Mouse (Mus musculus) liver, embryonic 16.5 days (tissue): ENCODE results near the gene 1700001O22Rik. TPM values are rescaled to one million over a fixed set of nuclear protein-coding genes. Genes with fewer than 3 reads are reported as not detected.

Source experiments
- ATAC-seq: fragments of 200-750 bp; cut with Nextera tagmentation; 2 replicates; pipeline ENCODE4 v1.8.0; 2017; ENCODE audit warnings: low read depth, mild to moderate bottlenecking, moderate number of reproducible peaks, moderate library complexity
- H3K27ac ChIP-seq: fragments of 300-500 bp; sonication (generic); 2 replicates; pipeline ENCODE4 v1.5.1; 2014; ENCODE audit warnings: mild to moderate bottlenecking, low read length
- H3K27me3 ChIP-seq: fragments of 300-500 bp; sonication (generic); 2 replicates; pipeline ENCODE4 v1.6.1; 2014; ENCODE audit warnings: low read depth, low read length, mixed read lengths; ENCODE audit not compliant: control insufficient read depth, insufficient read depth
- H3K36me3 ChIP-seq: fragments of 300-500 bp; sonication (generic); 2 replicates; pipeline ENCODE4 v1.6.1; 2014; ENCODE audit warnings: mild to moderate bottlenecking; ENCODE audit not compliant: control insufficient read depth, insufficient read depth
- H3K4me1 ChIP-seq: fragments of 300-500 bp; sonication (generic); 2 replicates; pipeline ENCODE4 v1.6.1; 2014; ENCODE audit warnings: low read depth, low read length, mixed read lengths; ENCODE audit not compliant: control insufficient read depth
- H3K4me2 ChIP-seq: fragments of 300-500 bp; sonication (generic); 2 replicates; pipeline ENCODE4 v1.6.1; 2014; ENCODE audit warnings: low read depth, low read length, mixed read lengths
- H3K4me3 ChIP-seq: fragments of 300-500 bp; sonication (generic); 2 replicates; pipeline ENCODE4 v1.5.1; 2014; ENCODE audit warnings: low read depth, mild to moderate bottlenecking, low read length
- H3K9ac ChIP-seq: fragments of 300-500 bp; sonication (generic); 2 replicates; pipeline ENCODE4 v1.6.1; 2014; ENCODE audit warnings: low read depth, low read length
- H3K9me3 ChIP-seq: fragments of 300-500 bp; sonication (generic); replicated peaks from 2 replicates; pipeline ENCODE4 v1.6.1; 2016; ENCODE audit warnings: low read length; ENCODE audit not compliant: control insufficient read depth
- WGBS: fragments of 180-500 bp; shearing (Covaris S2); extraction: QIAGEN DNeasy Blood & Tissue Kit; methylation state at CpG from one replicate; pipeline ENCODE4 v1.1.7; 2014; ENCODE audit not compliant: insufficient replicate concordance; 5-methylcytosine and 5-hydroxymethylcytosine counted together
- polyA plus RNA-seq: library from polyadenylated mRNA; unstranded; fragments of >200 nt; fragmentation: Nextera tagmentation; extraction: Ambion mirVana; gene quantifications from 2 replicates; pipeline ENCODE4 v1.2.1, GENCODE M21; 2015

1700001O22Rik gene
- polyA plus RNA-seq, 1 experiment from 2014 or later, result 0.09 TPM

DNA sequence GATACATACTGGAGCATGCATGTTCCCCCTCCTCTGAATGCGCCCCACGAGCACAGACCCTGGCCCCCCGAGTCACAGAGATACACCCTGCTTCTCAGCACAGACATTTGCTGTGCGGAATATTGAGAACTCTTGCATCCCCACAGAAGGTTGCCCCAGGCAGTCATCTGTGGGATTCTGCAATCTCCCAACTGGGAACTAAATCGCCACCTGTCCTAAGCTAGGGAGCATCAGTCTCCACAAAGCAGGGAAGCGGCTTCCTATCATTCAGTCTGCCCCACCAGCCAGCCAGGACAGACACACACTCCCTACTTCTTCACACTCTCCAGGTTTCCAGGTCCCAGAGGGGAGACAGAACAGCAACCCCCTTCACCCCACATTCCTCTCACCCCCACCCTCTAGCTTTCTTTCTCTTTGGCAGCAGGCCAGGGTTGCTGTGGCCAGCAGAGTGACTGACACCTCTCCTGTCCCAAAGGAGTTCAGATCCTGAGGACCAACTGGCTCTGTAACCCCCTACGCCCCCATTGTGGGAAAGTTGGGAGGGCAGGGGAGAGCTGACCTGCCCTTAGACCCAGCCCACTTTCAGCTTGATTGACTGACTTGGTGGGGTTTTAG lies 35.7 kb downstream of the 1700001O22Rik start:
- no peak for ATAC-seq
- WGBS, result 72% methylated on average over 7 of the region's 7 CpGs
- no peak overlapping the region for H3K27ac ChIP-seq
- no peaks in the 10 kb centered on the region for H3K9me3 ChIP-seq
- H3K27me3 ChIP-seq, result no peaks in the 10 kb centered on the region
- H3K4me3 ChIP-seq, result no peak overlapping the region
- H3K36me3 ChIP-seq, result no peaks in the 10 kb centered on the region
- peaks cover 43% of the 10 kb centered on the region for H3K4me1 ChIP-seq
- no peak overlapping the region for H3K4me2 ChIP-seq
- H3K9ac ChIP-seq, result no peak overlapping the region

DNA sequence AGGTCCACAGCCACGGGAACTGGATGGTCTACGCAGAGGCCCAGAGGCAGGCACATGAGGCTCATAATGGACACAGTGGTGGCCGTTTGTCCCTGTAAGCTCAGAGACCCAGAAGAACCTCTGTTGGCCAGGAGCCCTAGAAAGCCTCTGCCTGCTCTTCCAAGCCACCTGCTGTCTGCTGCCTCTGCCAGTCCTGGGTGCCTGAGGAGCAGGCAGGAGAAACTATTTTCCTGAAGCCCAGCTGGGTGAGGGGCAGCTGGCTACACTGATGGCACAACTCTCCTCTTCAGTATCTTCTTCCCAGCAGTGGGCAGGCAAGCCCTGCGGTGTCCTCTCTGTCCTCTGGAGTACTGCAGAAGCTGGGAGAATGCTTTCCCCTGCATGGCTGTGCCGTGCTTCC lies 37.0 kb downstream of the 1700001O22Rik start:
- Histone ChIP-seq H3K4me2 (no peak overlapping the region), H3K27ac (no peak overlapping the region), H3K27me3 (no peaks in the 10 kb centered on the region), H3K9ac (no peak overlapping the region), H3K4me1 (peaks cover 32% of the 10 kb centered on the region), H3K4me3 (no peak overlapping the region), H3K9me3 (no peaks in the 10 kb centered on the region), H3K36me3 (no peaks in the 10 kb centered on the region)
- no peak for ATAC-seq
- WGBS, result 68% methylated on average over 5 of the region's 5 CpGs

DNA sequence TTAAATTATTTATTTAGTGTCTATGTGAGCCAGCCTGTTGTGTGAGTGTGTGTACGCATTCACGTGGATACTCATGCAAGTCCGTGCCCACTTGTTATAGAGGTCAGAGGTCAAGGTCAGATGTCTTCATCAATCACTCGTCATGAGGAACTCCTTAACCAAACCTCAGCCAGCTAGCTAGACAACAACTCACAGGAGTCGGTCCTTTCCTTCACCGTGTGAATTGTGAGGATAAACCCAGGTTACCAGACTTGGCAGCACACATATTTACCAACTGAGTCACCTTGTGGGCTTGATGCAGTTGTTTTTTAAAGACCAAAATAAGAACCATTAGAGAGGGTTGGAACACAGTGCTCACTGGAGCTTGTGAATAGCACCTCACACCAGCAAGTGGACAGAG lies 42.8 kb downstream of the 1700001O22Rik start:
- Histone ChIP-seq H3K4me3 (no peak overlapping the region), H3K4me1 (peaks cover 22% of the 10 kb centered on the region), H3K4me2 (no peak overlapping the region), H3K9me3 (no peaks in the 10 kb centered on the region; the same call in 1 of the 2 replicates), H3K27me3 (no peaks in the 10 kb centered on the region), H3K36me3 (no peaks in the 10 kb centered on the region), H3K9ac (no peak overlapping the region), H3K27ac (no peak overlapping the region)
- ATAC-seq, result no peak
- WGBS, result 53% methylated on average over 6 of the region's 6 CpGs

DNA sequence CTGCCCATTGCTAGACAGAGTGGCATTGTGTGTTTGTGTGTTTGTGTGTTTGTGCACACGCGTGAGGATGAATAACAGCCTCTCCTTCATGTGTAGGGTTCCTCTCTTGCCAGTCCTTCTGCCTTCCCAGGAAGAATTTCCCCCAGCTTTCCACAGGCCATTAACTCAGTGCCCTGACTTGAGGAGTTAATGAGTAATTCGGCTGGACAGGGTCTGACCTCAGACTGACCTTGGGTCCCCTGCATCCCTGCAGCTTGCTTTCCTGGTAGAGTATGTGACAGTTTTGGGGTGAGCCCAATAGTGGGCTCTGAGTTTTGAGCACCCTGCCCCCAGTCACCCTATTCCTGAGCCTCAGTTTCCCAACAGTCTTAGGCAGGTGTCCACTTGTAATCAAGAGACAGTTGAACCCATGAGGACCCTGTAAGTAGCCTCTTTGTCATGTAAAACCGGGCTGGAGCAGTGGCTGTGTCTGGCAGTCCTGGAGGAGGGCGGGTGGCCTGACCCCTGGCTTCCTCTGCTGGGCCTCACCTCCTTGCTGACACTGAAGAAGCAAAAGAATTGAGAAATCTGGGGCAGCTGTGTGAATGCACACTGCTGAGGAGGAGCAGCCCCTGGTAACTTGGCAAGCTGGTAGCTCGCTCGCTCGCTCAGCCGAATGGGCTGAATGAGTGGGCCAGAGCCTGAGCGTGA lies 43.5 kb downstream of the 1700001O22Rik start:
- WGBS, result 57% methylated on average over 10 of the region's 10 CpGs
- H3K27ac ChIP-seq, result peak overlapping the region; percentile 45

DNA sequence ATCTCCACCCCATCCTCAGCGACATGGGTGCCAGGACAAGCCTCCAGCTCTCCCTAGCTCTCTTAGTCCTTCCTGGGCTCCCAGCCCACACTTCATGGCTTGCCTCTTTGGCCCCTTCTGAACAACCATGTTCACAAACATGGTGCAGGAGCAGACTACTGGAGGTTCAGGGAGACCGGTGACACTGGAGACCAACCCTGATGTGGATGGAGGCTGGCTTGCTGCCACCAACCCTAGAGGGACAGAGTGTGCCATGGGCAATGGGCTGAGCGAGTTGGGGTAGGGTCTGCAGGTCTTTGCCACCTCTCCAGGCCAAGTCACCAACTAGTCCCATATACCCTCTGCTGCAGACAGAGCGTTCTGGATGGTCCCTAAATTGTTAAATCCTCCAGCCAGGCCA lies 44.0 kb downstream of the 1700001O22Rik start:
- WGBS, result 60% methylated on average over 4 of the region's 4 CpGs

More for the DNA sequence above, 43.5 kb downstream of the 1700001O22Rik start:
- Histone ChIP-seq H3K27me3 (no peaks in the 10 kb centered on the region), H3K9ac (no peak overlapping the region), H3K4me2 (no peak overlapping the region), H3K9me3 (no peaks in the 10 kb centered on the region; the same call in 1 of the 2 replicates), H3K36me3 (no peaks in the 10 kb centered on the region), H3K4me1 (peaks cover 22% of the 10 kb centered on the region), H3K4me3 (no peak overlapping the region)
- peak; percentile 25; the same call in 1 of the 2 replicates for ATAC-seq

DNA sequence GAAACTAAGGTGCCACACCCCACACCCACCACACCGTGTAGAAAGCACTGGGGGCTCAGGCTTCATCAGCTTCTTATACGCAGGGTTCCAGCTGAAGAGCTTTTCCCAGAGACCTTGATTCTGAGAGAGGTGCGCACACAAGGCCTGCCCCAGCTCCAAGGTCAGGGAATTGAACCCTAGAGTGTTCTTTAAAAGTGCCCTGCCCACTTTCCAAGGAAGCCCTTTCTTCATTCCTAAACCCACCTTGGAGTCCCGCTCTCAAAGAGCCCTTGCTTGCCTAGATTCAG lies 44.4 kb downstream of the 1700001O22Rik start:
- no peak for ATAC-seq
- Histone ChIP-seq H3K9me3 (no peaks in the 10 kb centered on the region; the same call in 1 of the 2 replicates), H3K36me3 (no peaks in the 10 kb centered on the region), H3K4me2 (no peak overlapping the region), H3K9ac (no peak overlapping the region), H3K27me3 (no peaks in the 10 kb centered on the region), H3K4me3 (no peak overlapping the region), H3K27ac (no peak overlapping the region; the same call in 1 of the 2 replicates), H3K4me1 (peaks cover 22% of the 10 kb centered on the region)
- WGBS, result 54% methylated on average over 4 of the region's 4 CpGs

More for the DNA sequence above, 44.0 kb downstream of the 1700001O22Rik start:
- H3K9me3 ChIP-seq, result no peaks in the 10 kb centered on the region; the same call in 1 of the 2 replicates
- H3K4me1 ChIP-seq, result peaks cover 22% of the 10 kb centered on the region
- H3K36me3 ChIP-seq, result no peaks in the 10 kb centered on the region
- ATAC-seq, result no peak
- H3K27ac ChIP-seq, result peak overlapping the region; percentile 45
- H3K4me2 ChIP-seq, result no peak overlapping the region
- no peak overlapping the region for H3K9ac ChIP-seq
- no peak overlapping the region for H3K4me3 ChIP-seq
- no peaks in the 10 kb centered on the region for H3K27me3 ChIP-seq

DNA sequence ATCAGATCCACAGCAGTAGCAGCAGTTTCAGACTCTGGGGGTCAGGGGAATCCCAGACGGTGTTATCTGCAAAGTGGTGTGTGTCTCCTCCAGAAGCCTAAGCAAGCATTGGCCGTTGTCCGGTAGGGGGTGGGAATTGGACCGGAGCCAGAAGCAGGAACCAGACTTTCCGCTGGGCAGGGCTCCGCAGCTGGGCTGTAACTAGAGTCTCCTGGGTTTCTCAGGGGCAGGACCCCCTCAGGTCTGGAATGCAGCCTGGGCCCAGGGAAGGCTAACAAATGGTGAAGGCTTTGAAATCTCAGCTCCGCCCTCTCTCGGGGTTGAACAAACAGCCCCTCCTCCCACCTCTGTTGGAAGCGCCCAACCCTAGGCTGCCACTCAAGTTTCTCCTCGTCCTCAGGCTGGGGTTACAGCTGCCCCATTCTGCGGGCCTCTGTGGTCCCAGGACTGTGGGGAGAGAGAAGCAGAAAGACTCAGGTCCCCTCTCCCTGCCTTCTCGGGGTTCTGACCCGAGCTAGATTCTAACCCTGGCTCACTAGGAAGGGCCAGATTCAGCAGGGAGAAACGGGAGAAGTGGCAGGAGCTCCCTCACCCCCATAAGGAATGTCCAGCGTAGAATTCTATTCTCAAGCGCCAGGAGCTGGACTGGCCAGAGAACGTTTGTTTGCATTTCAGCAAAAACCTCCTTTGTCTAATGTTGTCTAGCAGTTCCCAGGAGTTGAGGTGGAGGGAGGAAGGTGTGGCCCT lies 44.9 kb downstream of the 1700001O22Rik start:
- H3K4me2 ChIP-seq, result peak overlapping the region; percentile 11; the same call in 1 of the 2 replicates
- no peak overlapping the region for H3K4me3 ChIP-seq
- peak; percentile 61 for ATAC-seq
- 20% methylated on average over 17 of the region's 17 CpGs for WGBS
- H3K9me3 ChIP-seq, result no peaks in the 10 kb centered on the region; the same call in 1 of the 2 replicates
- H3K27me3 ChIP-seq, result no peaks in the 10 kb centered on the region
- H3K9ac ChIP-seq, result no peak overlapping the region
- H3K36me3 ChIP-seq, result no peaks in the 10 kb centered on the region
- H3K27ac ChIP-seq, result peak overlapping the region; percentile 62
- H3K4me1 ChIP-seq, result peaks cover 22% of the 10 kb centered on the region

DNA sequence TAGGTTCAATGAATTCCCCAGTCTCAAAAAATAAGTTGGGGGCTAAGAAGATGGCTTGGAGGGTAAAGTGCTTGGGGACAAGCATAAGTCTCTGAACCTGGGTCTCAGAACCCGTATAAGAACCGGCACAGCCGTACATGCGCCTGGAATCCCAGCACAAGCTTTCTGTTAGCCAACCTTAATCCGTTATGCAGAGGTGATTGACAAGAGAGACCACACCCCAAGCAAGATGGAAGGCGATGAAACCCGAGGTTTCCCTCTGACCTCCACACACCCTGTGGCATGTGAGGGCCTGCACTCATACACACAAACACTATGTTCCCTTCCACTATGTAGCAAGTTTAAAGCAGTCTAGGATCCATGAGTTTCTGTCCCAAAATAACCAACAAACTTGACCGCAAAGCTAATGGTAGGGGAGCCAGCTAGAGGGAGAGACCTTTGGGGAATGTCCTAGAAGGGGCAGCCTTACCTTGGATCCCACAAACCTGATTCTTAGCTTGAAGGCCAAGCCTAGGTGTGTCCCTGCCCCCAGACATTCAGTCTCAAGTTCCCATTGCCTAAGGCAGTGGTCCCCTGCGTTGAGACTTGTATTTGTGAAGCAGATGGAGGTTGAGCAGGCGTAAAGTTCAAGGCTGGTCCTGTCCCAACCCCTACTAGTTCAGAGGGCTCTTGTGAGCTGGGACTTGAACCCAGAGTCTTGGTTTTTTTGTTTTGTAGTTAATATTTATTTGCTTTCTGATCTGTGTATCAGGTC lies 46.3 kb downstream of the 1700001O22Rik start:
- no peaks in the 10 kb centered on the region for H3K27me3 ChIP-seq
- no peak for ATAC-seq
- WGBS, result 70% methylated on average over 10 of the region's 10 CpGs
- no peak overlapping the region for H3K4me2 ChIP-seq
- H3K4me3 ChIP-seq, result no peak overlapping the region
- H3K27ac ChIP-seq, result no peak overlapping the region
- no peaks in the 10 kb centered on the region; the same call in 1 of the 2 replicates for H3K9me3 ChIP-seq
- H3K4me1 ChIP-seq, result peaks cover 22% of the 10 kb centered on the region
- no peaks in the 10 kb centered on the region for H3K36me3 ChIP-seq
- H3K9ac ChIP-seq, result no peak overlapping the region
